Mouse (Mus musculus) MEL (cell line): Measurements from ENCODE around the gene Tulp1. TPM values are rescaled to one million over a fixed set of nuclear protein-coding genes. Genes with fewer than 3 reads are reported as not detected.

ENCODE experiments used
- DNase-seq: peaks from one replicate; pipeline ENCODE4 v3.0.0; 2011; ENCODE audit warnings: low read depth, low spot score
- H3K27ac ChIP-seq: 2 replicates; pipeline ENCODE4 v1.5.1; 2012; ENCODE audit warnings: low read depth, mild to moderate bottlenecking, control low read depth, low read length, moderate library complexity; ENCODE audit not compliant: control insufficient read depth
- H3K27me3 ChIP-seq, 2 experiments: fragments of 150-350 bp in 1 of 2; sonication (generic) in 1 of 2; 2 replicates each; pipeline ENCODE4 v1.6.1; 2012; ENCODE audit warnings: low read length in 2 of 2, mild to moderate bottlenecking in 2 of 2, improper control_type of control experiment in 1 of 2, moderate library complexity in 1 of 2; ENCODE audit not compliant: insufficient read depth in 2 of 2, control insufficient read depth in 1 of 2
- H3K36me3 ChIP-seq, 2 experiments: 2 replicates each; pipeline ENCODE4 v1.6.1; 2012 to 2014; ENCODE audit warnings: low read length in 2 of 2, improper control_type of control experiment in 1 of 2, inconsistent platforms in 1 of 2, mild to moderate bottlenecking in 1 of 2; ENCODE audit not compliant: insufficient read depth in 2 of 2, control insufficient read depth in 1 of 2
- H3K4me1 ChIP-seq, 2 experiments: fragments of 150-350 bp in 1 of 2; sonication (generic) in 1 of 2; 2 replicates each; pipeline ENCODE4 v1.6.1; 2012; ENCODE audit warnings: low read length in 2 of 2, improper control_type of control experiment in 1 of 2, mild to moderate bottlenecking in 1 of 2; ENCODE audit not compliant: insufficient read depth in 2 of 2, control insufficient read depth in 1 of 2
- H3K4me3 ChIP-seq, 2 experiments: fragments of 150-350 bp in 1 of 2; sonication (generic) in 1 of 2; 2 replicates each; pipeline ENCODE4 v1.5.1; 2012; ENCODE audit warnings: low read depth in 2 of 2, low read length in 2 of 2, mild to moderate bottlenecking in 2 of 2, moderate library complexity in 2 of 2, control low read depth in 1 of 2, improper control_type of control experiment in 1 of 2; ENCODE audit not compliant: control insufficient read depth in 1 of 2, insufficient read depth in 1 of 2
- H3K79me2 ChIP-seq: 2 replicates; pipeline ENCODE4 v1.6.1; 2012; ENCODE audit warnings: mild to moderate bottlenecking, low read length, moderate library complexity; ENCODE audit not compliant: control insufficient read depth, poor library complexity, insufficient read depth
- H3K9ac ChIP-seq: 2 replicates; pipeline ENCODE4 v1.6.1; 2012; ENCODE audit warnings: low read depth, mild to moderate bottlenecking, control low read depth, low read length, moderate library complexity; ENCODE audit not compliant: control insufficient read depth, poor library complexity, severe bottlenecking
- H3K9me3 ChIP-seq: fragments of 150-350 bp; sonication (generic); replicated peaks from 2 replicates; pipeline ENCODE4 v1.6.1; 2012; ENCODE audit warnings: mild to moderate bottlenecking, low read length, improper control_type of control experiment, moderate library complexity; ENCODE audit not compliant: insufficient read depth
- BHLHE40 ChIP-seq: IDR thresholded peaks from 2 replicates; pipeline ENCODE4 v1.6.1; 2012; ENCODE audit warnings: low read depth, mild to moderate bottlenecking, inconsistent platforms, low read length, improper control_type of control experiment, borderline replicate concordance
- CHD2 ChIP-seq: IDR thresholded peaks from 2 replicates; pipeline ENCODE4 v1.6.1; 2011; ENCODE audit warnings: low read length, improper control_type of control experiment
- E2F4 ChIP-seq: IDR thresholded peaks from 2 replicates; pipeline ENCODE4 v1.6.1; 2011; ENCODE audit warnings: low read depth, low read length, improper control_type of control experiment, borderline replicate concordance
- ELF1 ChIP-seq: IDR thresholded peaks from 2 replicates; pipeline ENCODE4 v1.6.1; 2014; ENCODE audit warnings: low read depth, mild to moderate bottlenecking, inconsistent platforms, low read length, improper control_type of control experiment, moderate library complexity
- EP300 ChIP-seq, 2 experiments: IDR thresholded peaks; 2 replicates each; pipeline ENCODE4 v1.6.1; 2011; ENCODE audit warnings: improper control_type of control experiment in 2 of 2, low read length in 2 of 2, low read depth in 1 of 2, mild to moderate bottlenecking in 1 of 2
- ETS1 ChIP-seq: IDR thresholded peaks from 2 replicates; pipeline ENCODE4 v1.6.1; 2012; ENCODE audit warnings: low read depth, mild to moderate bottlenecking, inconsistent platforms, low read length, improper control_type of control experiment, moderate library complexity
- JUND ChIP-seq: IDR thresholded peaks from 2 replicates; pipeline ENCODE4 v1.6.1; 2011; ENCODE audit warnings: low read depth, mild to moderate bottlenecking, improper control_type of control experiment, low read length
- MYB ChIP-seq: IDR thresholded peaks from 2 replicates; pipeline ENCODE4 v1.6.1; 2011; ENCODE audit warnings: mild to moderate bottlenecking, low read depth, low read length, improper control_type of control experiment
- NELFE ChIP-seq: IDR thresholded peaks from 2 replicates; pipeline ENCODE4 v1.6.1; 2011; ENCODE audit warnings: low read depth, low read length, improper control_type of control experiment
- NRF1 ChIP-seq: IDR thresholded peaks from 2 replicates; pipeline ENCODE4 v1.6.1; 2014; ENCODE audit warnings: low read depth, mild to moderate bottlenecking, inconsistent platforms, low read length, improper control_type of control experiment, moderate library complexity; ENCODE audit not compliant: poor library complexity, insufficient read depth, severe bottlenecking
- POLR2A ChIP-seq, 2 experiments: IDR thresholded peaks; 2 replicates each; pipeline ENCODE4 v1.6.1; 2011 to 2012; ENCODE audit warnings: low read length in 2 of 2, mild to moderate bottlenecking in 2 of 2, control low read depth in 1 of 2, improper control_type of control experiment in 1 of 2, low read depth in 1 of 2, moderate library complexity in 1 of 2; ENCODE audit not compliant: control insufficient read depth in 1 of 2, insufficient read depth in 1 of 2, poor library complexity in 1 of 2
- RCOR1 ChIP-seq: IDR thresholded peaks from 2 replicates; pipeline ENCODE4 v1.6.1; 2012; ENCODE audit warnings: low read depth, mild to moderate bottlenecking, inconsistent platforms, low read length, improper control_type of control experiment
- SIN3A ChIP-seq: IDR thresholded peaks from 2 replicates; pipeline ENCODE4 v1.6.1; 2012; ENCODE audit warnings: low read length, improper control_type of control experiment, inconsistent platforms
- SMC3 ChIP-seq: IDR thresholded peaks from 2 replicates; pipeline ENCODE4 v1.6.1; 2011; ENCODE audit warnings: low read depth, low read length, improper control_type of control experiment
- TCF12 ChIP-seq: IDR thresholded peaks from 2 replicates; pipeline ENCODE4 v1.6.1; 2014; ENCODE audit warnings: low read depth, mild to moderate bottlenecking, inconsistent platforms, low read length, improper control_type of control experiment, moderate library complexity
- UBTF ChIP-seq: IDR thresholded peaks from 2 replicates; pipeline ENCODE4 v1.6.1; 2012; ENCODE audit warnings: low read depth, mild to moderate bottlenecking, inconsistent platforms, low read length, improper control_type of control experiment, moderate library complexity, borderline replicate concordance; ENCODE audit not compliant: insufficient read depth
- USF1 ChIP-seq: IDR thresholded peaks from 2 replicates; pipeline ENCODE4 v1.6.1; 2014; ENCODE audit warnings: low read depth, mild to moderate bottlenecking, inconsistent platforms, low read length, improper control_type of control experiment, moderate library complexity
- ZC3H11A ChIP-seq: IDR thresholded peaks from 2 replicates; pipeline ENCODE4 v1.6.1; 2012; ENCODE audit warnings: low read depth, mild to moderate bottlenecking, inconsistent platforms, low read length, improper control_type of control experiment
- ZNF384 ChIP-seq: IDR thresholded peaks from 2 replicates; pipeline ENCODE4 v1.6.1; 2012; ENCODE audit warnings: low read depth, mild to moderate bottlenecking, inconsistent platforms, low read length, improper control_type of control experiment
- polyA plus RNA-seq, 2 experiments: library from polyadenylated mRNA; stranded (reverse) in 1 of 2; unstranded in 1 of 2; fragments of >175 nt in 1 of 2; fragments of >200 nt in 1 of 2; gene quantifications; 2 replicates each; pipeline versions ENCODE4 v1.2.1 to v1.2.4; 2012; ENCODE audit warnings: low replicate concordance in 2 of 2, low read depth in 1 of 2; ENCODE audit not compliant: insufficient read length in 2 of 2, insufficient read depth in 1 of 2, missing spikeins in 1 of 2
- total RNA-seq: library from RNA; depleted of rRNA; stranded (reverse); fragments of 300-350 nt; gene quantifications from 2 replicates; pipeline ENCODE4 v1.2.3, GENCODE M21; 2012

The Tulp1 gene
- total and polyA plus RNA-seq, 3 experiments = 0.23 to 2.4 TPM; not detected in 1

GRCm38 (mm10) chr17:28344050-28344607, 20.9 kb downstream of the Tulp1 start:
- DNase-seq = no peak
- Histone ChIP-seq H3K27ac (no peak overlapping the region), H3K4me3 (no peak overlapping the region), H3K9ac (no peak overlapping the region), H3K79me2 (no peaks in the 10 kb centered on the region), H3K27me3 (no peaks in the 10 kb centered on the region), H3K4me1 (peaks cover 2 to 12% of the 10 kb centered on the region in 2 experiments; a peak in 2 of 4 replicates), H3K9me3 (no peaks in the 10 kb centered on the region), H3K36me3 (peaks cover 0 to 9% of the 10 kb centered on the region in 2 experiments; a peak in 2 of 4 replicates)
- TF ChIP-seq ELF1 = no peak
- TF ChIP-seq ETS1 = no peak
- TF ChIP-seq UBTF = no peak
- no peak for TF ChIP-seq CHD2
- no peak for TF ChIP-seq E2F4
- TF ChIP-seq NELFE = no peak
- TF ChIP-seq TCF12 = no peak
- TF ChIP-seq RCOR1 = no peak
- no peak for TF ChIP-seq SIN3A
- no peak for TF ChIP-seq MYB
- TF ChIP-seq JUND = no peak
- no peak for TF ChIP-seq ZC3H11A

- TF ChIP-seq NRF1 = peak; percentile 39; the same call in 1 of the 2 replicates
- no peak for TF ChIP-seq E2F4
- no peak for TF ChIP-seq BHLHE40
- TF ChIP-seq EP300 (IDR thresholded peaks at IDR 0.05; ENCODE audit: low read depth in 1 of 2, low read length in 2 of 2) = no peak
- no peak for TF ChIP-seq ZNF384
- TF ChIP-seq SIN3A = no peak
- TF ChIP-seq POLR2A (IDR thresholded peaks at IDR 0.05; ENCODE audit: control insufficient read depth in 1 of 2, insufficient read depth in 1 of 2, low read depth in 1 of 2, low read length in 2 of 2, poor library complexity in 1 of 2) = 0 out of 4 replicates have a peak, but pooled peaks of 1 of the 2 experiments have one; percentile 17
- no peak for TF ChIP-seq SMC3
- TF ChIP-seq USF1 = 0 out of 2 replicates have a peak, but pooled peaks have one; percentile 8
- TF ChIP-seq, all 39 proteins: peak for 3
- Histone ChIP-seq H3K9me3 (no peaks in the 10 kb centered on the region), H3K79me2 (no peaks in the 10 kb centered on the region), H3K36me3 (peaks cover 0 to 9% of the 10 kb centered on the region in 2 experiments; a peak in 2 of 4 replicates), H3K9ac (peak overlapping the region; percentile 60), H3K27ac (peak overlapping the region; percentile 64), H3K4me1 (peaks cover 2 to 12% of the 10 kb centered on the region in 2 experiments; a peak in 2 of 4 replicates), H3K27me3 (no peaks in the 10 kb centered on the region), H3K4me3 (peak overlapping the region; percentile 5 to 58; a peak in 3 of 4 replicates)
- DNase-seq = peak; percentile 90
These were observed 23.9 kb downstream of the Tulp1 start for GRCm38 (mm10) chr17:28341091-28341490.
